Mouse (Mus musculus): ENCODE results near the gene Smg7.
"Not testable (repeated sequence)": the region's sequence is repeated elsewhere in the genome, so short reads cannot be mapped to it uniquely, and the experiment has no call there.

The Smg7 gene

GRCm38 (mm10) chr1:152901765-152902664 lies at the start of gene Smg7:
TSS of gene Smg7 (minus strand) at chr1:152902646.
- no peak for DNase-seq

GRCm38 (mm10) chr1:152942977-152943376 lies 40.5 kb upstream of the Smg7 start:
- no peak for DNase-seq

- no peak for DNase-seq
Measured at GRCm38 (mm10) chr1:152936365-152936764, 33.9 kb upstream of the Smg7 start.

GRCm38 (mm10) chr1:152935476-152935875 lies 33.0 kb upstream of the Smg7 start:
- no peak for DNase-seq

DNA sequence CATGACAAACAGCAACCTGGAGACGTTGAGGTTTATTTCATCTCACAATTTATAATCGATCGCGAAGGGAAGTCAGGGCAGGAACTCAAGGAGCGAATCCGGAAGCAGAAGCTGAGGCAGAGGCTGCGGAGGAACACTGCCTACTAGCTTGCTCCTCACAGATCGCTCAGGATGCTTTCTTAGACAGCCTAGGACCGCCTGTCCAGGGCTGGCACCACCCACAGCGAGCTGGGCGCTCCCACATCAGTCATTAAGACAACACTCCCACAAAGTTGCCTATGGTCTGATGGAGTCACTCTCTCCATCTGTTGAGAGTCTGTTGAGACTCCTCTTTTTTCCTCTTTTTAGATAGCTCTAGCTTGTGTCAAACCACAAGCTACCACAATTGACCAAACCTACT lies 31.5 kb upstream of the Smg7 start:
- DNase-seq = no peak

DNA sequence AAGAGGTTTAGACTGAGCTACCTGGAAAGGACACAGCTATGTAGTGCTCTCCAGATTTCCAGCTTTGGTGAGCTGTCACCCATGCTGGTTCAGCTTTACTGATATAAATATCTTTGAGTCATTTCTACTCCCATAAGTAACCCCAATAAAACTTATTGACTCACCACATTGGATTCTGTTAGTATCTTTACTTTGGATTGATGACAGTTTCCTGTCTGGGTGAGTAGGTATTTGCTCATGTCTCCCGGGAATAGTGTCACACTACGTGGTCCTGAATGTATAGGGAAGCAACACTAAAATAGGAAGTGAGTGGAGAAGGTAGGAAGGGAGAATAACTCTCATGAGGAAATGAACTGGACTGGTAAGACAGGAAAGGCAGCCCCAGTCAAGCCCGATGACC lies 19.3 kb upstream of the Smg7 start:
- DNase-seq = no peak

DNA sequence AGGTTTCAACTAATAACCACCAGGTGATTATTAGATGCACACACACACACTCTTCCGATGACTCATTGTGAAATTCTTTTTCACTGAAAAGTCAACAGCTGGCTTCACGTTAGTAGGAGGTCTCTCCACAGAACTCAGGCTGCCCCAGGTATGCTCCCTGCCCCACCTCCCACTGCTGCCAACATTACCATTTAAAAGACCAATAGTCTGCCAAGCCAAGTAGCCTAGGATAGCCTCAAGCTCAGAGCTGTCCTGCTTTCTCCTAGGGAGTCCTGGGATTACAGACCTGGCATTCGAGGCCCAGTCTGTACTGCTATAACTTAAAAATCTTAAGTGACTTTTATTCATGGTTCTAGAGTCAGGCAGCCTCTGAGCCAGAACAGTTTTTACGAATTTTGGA lies 15.2 kb upstream of the Smg7 start:
- no peak for DNase-seq

DNA sequence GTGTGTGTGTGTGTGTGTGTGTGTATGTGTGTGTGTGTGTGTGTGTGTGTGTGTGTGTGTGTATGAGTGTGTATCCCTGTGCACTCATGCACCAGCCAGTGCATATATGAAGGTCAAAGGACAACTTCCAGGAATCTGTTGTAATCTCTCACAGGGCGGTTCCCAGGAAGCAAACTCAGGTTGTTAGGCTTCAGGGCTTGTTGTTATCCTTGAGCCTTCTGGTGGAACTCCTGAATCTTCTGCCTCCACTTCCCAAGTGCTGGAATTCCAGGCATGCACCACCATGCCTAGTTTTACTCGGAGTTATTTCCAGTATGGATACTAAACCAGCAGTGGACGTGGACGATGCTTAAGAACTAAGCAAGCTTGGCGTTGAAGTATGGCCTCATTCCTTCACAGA lies 14.5 kb upstream of the Smg7 start:
- no peak for DNase-seq

- DNase-seq = no peak
Measured at GRCm38 (mm10) chr1:152915766-152916165, 13.3 kb upstream of the Smg7 start.

DNA sequence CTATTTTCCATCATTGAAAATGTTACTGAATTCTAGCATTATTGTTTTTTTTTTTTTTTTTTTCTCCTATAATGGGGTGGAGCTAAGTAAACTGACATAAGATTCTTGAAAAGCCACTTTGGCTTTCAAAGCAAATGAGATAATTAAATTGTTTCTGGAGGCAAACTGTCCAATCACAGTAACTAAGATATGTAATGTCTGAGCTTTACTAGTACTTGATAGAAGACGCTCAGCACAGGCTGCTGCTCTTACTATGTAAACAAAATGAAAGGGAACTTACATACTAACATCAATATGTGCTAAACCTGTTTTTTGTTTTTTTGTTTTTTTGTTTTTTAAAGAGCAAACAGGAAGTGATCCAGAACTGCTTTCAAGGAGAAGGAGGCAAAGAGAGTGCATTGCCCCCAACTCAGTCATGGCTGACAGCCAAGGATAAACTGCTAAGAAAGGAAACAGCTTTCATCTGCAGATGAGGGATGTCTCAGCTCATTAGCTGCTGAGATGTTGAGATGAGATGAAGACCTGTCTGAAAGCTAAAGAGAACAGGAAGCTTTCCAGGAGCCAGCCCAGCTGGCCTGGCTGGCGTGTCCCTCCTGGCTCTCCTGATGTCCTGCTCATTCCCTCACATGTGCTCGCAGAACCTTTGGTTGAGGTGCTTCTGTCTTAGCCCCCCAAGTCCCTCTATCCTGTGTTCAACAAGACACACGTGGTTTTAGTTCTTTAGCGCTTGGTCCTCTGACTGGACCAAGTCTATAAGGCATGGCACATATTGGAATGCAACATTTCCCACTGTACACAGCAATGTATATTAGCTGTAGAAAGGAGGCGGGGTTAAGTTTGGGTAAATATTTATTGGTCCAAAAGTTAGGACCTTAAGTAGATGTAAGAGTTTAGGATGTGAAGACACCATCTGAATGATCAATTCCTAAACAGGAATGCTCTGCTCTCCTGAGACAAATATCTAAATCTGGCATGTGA lies 11.3 kb upstream of the Smg7 start:
- DNase-seq = no peak

DNA sequence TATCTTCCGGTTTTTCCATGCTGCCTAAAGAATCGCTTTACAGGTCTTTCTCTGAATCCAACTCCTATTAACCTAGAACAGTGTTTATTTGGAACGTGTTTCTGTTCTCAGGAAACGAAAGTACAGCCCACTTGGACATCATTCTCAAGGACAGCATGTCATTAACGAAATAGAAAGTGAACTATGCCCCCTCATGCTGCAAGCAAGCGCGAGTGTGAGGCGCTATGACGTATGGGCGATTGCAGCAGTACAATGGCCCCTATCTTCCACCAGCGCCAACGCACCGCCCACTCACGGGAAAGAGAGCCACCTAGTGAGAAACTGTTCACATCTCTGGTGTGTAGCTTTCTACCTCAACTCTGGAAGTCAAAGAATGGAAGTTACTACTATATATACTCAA lies 2.0 kb upstream of the Smg7 start:
- DNase-seq = peak; percentile 74

- DNase-seq = no peak
Measured at GRCm38 (mm10) chr1:152903591-152904135, 1.2 kb upstream of the Smg7 start.

DNA sequence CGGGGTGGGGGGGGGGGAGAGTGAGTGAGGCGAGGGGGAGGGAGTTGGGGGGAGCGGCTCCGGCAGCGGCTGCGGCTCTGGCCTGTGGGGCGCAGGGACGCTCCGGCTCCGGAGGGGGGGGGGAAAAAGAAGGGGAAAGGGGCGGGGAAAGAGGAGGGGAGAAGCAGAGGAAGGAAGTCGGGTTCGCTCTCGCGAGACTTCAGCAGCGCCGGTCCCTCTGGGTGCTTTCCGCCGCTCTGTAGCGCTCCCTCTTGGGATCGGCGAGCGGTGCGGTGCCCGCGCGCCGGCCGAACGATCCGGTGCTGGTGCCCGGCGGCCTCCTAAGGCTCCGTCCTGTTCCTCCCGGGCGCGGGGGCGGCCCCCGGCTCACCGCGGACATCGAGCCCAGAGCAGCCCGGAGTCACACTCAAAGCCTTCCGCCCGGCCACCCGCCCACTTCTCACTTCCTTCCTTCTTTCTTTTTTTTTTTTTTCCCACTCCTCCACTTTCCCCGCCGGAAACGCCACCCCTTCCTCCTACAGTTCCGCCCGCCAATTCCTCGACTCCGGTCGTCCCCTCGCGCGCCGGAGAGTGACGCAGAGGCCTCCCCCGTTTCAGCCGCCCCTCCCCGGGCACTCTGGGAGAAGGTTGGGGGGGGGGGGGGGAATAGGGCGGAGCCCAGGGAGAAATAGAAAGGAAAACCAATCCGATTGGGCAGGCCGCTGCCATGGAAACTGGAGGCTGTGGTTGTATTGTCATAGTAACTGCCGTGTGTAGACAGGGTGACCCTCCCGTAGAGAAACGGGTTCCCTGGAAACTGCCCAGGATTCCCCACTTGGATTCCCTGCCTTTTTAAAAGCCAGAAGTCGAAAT lies 445 bp upstream of the Smg7 start:
- DNase-seq = peak; percentile 97

- DNase-seq = no peak
Measured at GRCm38 (mm10) chr1:152901419-152901764, 1.1 kb downstream of the Smg7 start.

DNA sequence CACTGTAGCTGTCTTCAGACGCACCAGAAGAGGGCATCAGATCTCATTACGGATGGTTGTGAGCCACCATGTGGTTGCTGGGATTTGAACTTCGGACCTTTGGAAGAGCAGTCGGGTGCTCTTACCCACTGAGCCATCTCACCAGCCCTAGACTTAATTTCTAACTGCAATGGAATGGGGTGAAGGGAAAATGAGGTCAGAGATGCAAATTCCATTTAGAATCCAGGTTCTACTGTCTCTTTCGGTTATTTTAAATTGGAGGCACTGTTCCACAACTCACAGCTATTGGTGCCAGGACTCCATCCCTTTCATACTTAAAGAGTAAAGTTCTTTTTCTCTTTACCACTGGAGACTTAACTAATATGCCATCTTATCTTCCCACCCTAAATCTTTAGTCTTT lies 14.4 kb downstream of the Smg7 start:
- DNase-seq = not testable (repeated sequence)

DNA sequence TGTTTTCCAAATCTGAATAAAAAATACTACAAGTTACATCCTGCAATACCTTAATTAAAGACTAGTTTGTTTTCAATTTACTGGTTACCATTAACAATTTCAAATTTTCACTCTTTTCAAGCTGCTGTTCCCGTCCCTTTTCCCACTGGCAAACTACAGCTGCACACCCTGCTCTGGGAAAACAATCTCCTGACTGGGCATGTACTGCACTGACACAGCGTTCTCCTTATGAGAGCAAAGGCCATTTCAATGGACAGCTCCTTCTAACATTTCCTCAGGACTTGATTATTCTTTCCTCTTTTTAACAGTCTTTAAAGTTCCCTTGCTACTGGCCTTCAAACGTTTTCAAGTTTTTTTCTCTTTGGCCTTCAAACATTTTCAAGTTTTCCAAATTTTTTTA lies 31.4 kb downstream of the Smg7 start:
- no peak for DNase-seq

DNA sequence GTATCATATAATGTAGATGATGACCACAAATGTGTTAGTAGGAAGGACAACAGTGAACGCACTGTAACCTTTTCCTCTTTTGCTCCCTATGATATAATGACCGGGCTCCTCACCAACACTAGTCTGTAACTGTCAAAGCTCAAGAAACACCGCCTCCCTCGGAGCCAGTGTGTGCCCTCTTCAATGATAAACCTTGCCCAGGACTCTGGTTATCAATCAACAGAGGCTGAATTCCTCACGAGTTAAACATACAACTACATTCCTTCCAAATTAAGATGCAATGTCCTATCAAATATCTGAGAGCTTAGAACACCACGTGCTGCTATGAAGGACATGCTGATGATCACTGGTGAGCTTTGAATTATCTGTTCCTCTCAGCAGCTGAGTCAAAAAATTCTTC lies 32.5 kb downstream of the Smg7 start:
- no peak for DNase-seq

- DNase-seq = no peak
Measured at GRCm38 (mm10) chr1:152846856-152847255, 55.6 kb downstream of the Smg7 start.

- DNase-seq = no peak
Measured at GRCm38 (mm10) chr1:152845211-152845730, 57.2 kb downstream of the Smg7 start.

DNA sequence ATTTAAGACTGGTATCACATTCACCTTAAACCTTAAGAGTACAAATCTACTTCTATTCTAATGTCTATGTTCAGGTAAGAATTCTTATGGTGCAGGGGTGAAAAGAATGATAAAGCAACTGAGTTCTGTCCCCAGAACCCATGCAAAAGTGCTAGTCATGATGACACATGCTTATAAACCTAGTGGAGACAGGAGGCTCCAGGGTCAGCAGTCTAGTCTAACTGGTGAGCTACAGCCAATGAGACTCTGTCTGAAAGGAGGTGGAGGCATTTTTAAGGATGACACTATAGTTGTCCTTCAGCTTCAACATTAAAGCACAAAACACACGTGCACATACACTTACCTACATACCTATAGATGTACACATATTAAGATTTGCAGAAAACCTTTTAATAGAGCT lies 57.8 kb downstream of the Smg7 start:
- no peak for DNase-seq

DNA sequence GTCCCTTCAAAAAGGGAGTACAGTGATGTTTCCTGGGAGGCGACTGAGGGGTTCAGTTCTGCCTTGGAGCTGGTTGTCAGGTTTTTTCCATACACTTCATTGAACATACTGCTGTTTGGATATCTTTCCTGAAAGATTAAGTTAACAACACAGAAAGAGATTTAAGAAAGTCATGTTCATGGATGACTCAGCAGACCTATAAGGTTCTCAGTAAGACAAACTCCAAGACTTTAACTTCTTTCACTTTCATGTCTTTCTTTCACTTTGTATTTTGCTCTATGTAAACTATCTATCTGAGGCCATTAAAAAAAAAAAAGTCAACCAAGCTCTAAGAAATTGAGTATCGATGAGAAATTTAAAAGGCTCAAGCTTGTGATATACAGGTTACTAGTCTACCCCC lies 61.4 kb downstream of the Smg7 start:
- DNase-seq = no peak

DNA sequence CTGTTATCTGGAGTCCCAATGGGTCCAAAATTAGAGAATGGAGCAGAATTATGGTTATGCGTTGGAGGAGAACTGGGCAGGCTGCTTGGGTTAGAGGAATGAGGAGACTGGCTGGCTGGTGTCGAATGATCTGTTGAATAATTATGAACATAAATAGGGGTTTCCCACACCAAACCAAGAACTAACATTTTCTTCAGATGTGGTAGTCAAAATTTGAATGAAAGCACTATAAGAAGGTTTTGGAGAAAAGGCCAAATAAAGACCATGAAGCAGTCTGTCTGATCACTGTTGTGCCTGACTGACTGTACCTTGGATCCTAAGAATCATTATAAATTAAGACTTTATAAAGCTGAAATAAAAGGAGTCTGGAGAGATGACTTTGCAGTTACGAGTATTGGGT lies 62.1 kb downstream of the Smg7 start:
- DNase-seq = no peak
